Mouse (Mus musculus): ENCODE measurements around the gene Xirp1. TPM values are rescaled to one million over a fixed set of nuclear protein-coding genes. Genes with fewer than 3 reads are reported as not detected.
"Not testable (repeated sequence)": the region's sequence is repeated elsewhere in the genome, so short reads cannot be mapped to it uniquely, and the experiment has no call there.

Xirp1 gene
- polyA plus RNA-seq, 1 experiment from 2014 or later: 0.17 TPM

GRCm38 (mm10) chr9:120020285-120020890 is 3.0 kb downstream of the Xirp1 start:
- no peak for ATAC-seq (ENCODE audit: insufficient read depth)
- Histone ChIP-seq H3K9ac (no peak overlapping the region), H3K4me1 (replicated peaks) (no peaks in the 10 kb centered on the region; the same call in 1 of the 2 replicates), H3K27ac (replicated peaks) (no peak overlapping the region), H3K27me3 (no peaks in the 10 kb centered on the region; the same call in 1 of the 2 replicates), H3K4me3 (replicated peaks) (no peak overlapping the region), H3K9me3 (replicated peaks) (no peaks in the 10 kb centered on the region), H3K36me3 (replicated peaks) (no peaks in the 10 kb centered on the region), H3K4me2 (no peak overlapping the region)
- 29% methylated on average over 7 of the region's 7 CpGs for WGBS (ENCODE audit: insufficient replicate concordance)

GRCm38 (mm10) chr9:120016956-120017355 is 6.4 kb downstream of the Xirp1 start:
- Histone ChIP-seq H3K9me3 (replicated peaks) (no peaks in the 10 kb centered on the region), H3K27ac (replicated peaks) (no peak overlapping the region), H3K36me3 (replicated peaks) (no peaks in the 10 kb centered on the region), H3K4me2 (no peak overlapping the region), H3K4me1 (replicated peaks) (peaks cover 10% of the 10 kb centered on the region), H3K27me3 (no peaks in the 10 kb centered on the region; the same call in none of the 2 replicates), H3K9ac (no peak overlapping the region), H3K4me3 (replicated peaks) (no peak overlapping the region)
- no peak for ATAC-seq (ENCODE audit: insufficient read depth)
- 68% methylated on average over 10 of the region's 10 CpGs for WGBS (ENCODE audit: insufficient replicate concordance)

- H3K27me3 ChIP-seq: peaks cover 9% of the 10 kb centered on the region
- H3K4me2 ChIP-seq: no peak overlapping the region
- no peak overlapping the region for H3K27ac ChIP-seq (replicated peaks)
- no peaks in the 10 kb centered on the region for H3K9me3 ChIP-seq (replicated peaks)
- H3K4me3 ChIP-seq (replicated peaks): no peak overlapping the region
- H3K4me1 ChIP-seq (replicated peaks): peaks cover 23% of the 10 kb centered on the region
- ATAC-seq (ENCODE audit: insufficient read depth): no peak
- H3K9ac ChIP-seq: no peak overlapping the region
- WGBS (ENCODE audit: insufficient replicate concordance): 58% methylated on average over 6 of the region's 6 CpGs
- H3K36me3 ChIP-seq (replicated peaks): no peaks in the 10 kb centered on the region
Observed at GRCm38 (mm10) chr9:120014828-120015227, 8.6 kb downstream of the Xirp1 start.

- H3K4me1 ChIP-seq (replicated peaks): peaks cover 23% of the 10 kb centered on the region
- H3K27ac ChIP-seq (replicated peaks): no peak overlapping the region
- H3K4me2 ChIP-seq: no peak overlapping the region
- no peak overlapping the region for H3K4me3 ChIP-seq (replicated peaks)
- 60% methylated on average over 11 of the region's 11 CpGs for WGBS (ENCODE audit: insufficient replicate concordance)
- peaks cover 13% of the 10 kb centered on the region for H3K27me3 ChIP-seq
- H3K36me3 ChIP-seq (replicated peaks): no peaks in the 10 kb centered on the region
- H3K9me3 ChIP-seq (replicated peaks): no peaks in the 10 kb centered on the region
- no peak for ATAC-seq (ENCODE audit: insufficient read depth)
- no peak overlapping the region for H3K9ac ChIP-seq
Observed at GRCm38 (mm10) chr9:120013251-120013820, 10.1 kb downstream of the Xirp1 start.

- Histone ChIP-seq H3K4me1 (replicated peaks) (peaks cover 23% of the 10 kb centered on the region), H3K27ac (replicated peaks) (no peak overlapping the region), H3K9me3 (replicated peaks) (no peaks in the 10 kb centered on the region), H3K4me2 (no peak overlapping the region), H3K4me3 (replicated peaks) (no peak overlapping the region), H3K36me3 (replicated peaks) (no peaks in the 10 kb centered on the region), H3K27me3 (peaks cover 13% of the 10 kb centered on the region), H3K9ac (no peak overlapping the region)
- WGBS (ENCODE audit: insufficient replicate concordance): 59% methylated on average over 5 of the region's 5 CpGs
- ATAC-seq (ENCODE audit: insufficient read depth): no peak
Observed at GRCm38 (mm10) chr9:120012781-120013180, 10.6 kb downstream of the Xirp1 start.

GRCm38 (mm10) chr9:120012161-120012560 is 11.2 kb downstream of the Xirp1 start:
- H3K27ac ChIP-seq (replicated peaks); H3K9ac ChIP-seq; ATAC-seq (ENCODE audit: insufficient read depth); H3K36me3 ChIP-seq (replicated peaks); H3K9me3 ChIP-seq (replicated peaks); H3K4me2 ChIP-seq; H3K4me3 ChIP-seq (replicated peaks): not testable (repeated sequence)
- WGBS (ENCODE audit: insufficient replicate concordance): 74% methylated on average over 6 of the region's 6 CpGs
- Histone ChIP-seq H3K27me3 (peaks cover 13% of the 10 kb centered on the region), H3K4me1 (replicated peaks) (peaks cover 23% of the 10 kb centered on the region)

GRCm38 (mm10) chr9:120011533-120011932 is 11.9 kb downstream of the Xirp1 start:
- peaks cover 13% of the 10 kb centered on the region for H3K27me3 ChIP-seq
- ATAC-seq (ENCODE audit: insufficient read depth): peak; percentile 26; the same call in 1 of the 2 replicates
- no peaks in the 10 kb centered on the region for H3K9me3 ChIP-seq (replicated peaks)
- peaks cover 23% of the 10 kb centered on the region for H3K4me1 ChIP-seq (replicated peaks)
- no peaks in the 10 kb centered on the region for H3K36me3 ChIP-seq (replicated peaks)
- 2% methylated on average over 10 of the region's 10 CpGs for WGBS (ENCODE audit: insufficient replicate concordance)
- peak overlapping the region; percentile 72 for H3K4me2 ChIP-seq
- peak overlapping the region; percentile 40 for H3K4me3 ChIP-seq (replicated peaks)
- H3K9ac ChIP-seq: no peak overlapping the region
- H3K27ac ChIP-seq (replicated peaks): no peak overlapping the region

- Histone ChIP-seq H3K27me3 (peaks cover 13% of the 10 kb centered on the region), H3K9me3 (replicated peaks) (no peaks in the 10 kb centered on the region), H3K9ac (0 out of 2 replicates have a peak overlapping the region, but pooled peaks have one; percentile 20), H3K4me1 (replicated peaks) (peaks cover 23% of the 10 kb centered on the region), H3K4me2 (peak overlapping the region; percentile 72), H3K27ac (replicated peaks) (peak overlapping the region; percentile 29; the same call in 1 of the 2 replicates), H3K4me3 (replicated peaks) (peak overlapping the region; percentile 40), H3K36me3 (replicated peaks) (no peaks in the 10 kb centered on the region)
- WGBS (ENCODE audit: insufficient replicate concordance): 3% methylated on average over 57 of the region's 60 CpGs
- peak; percentile 84 for ATAC-seq (ENCODE audit: insufficient read depth)
Observed at GRCm38 (mm10) chr9:120010781-120011511, 12.5 kb downstream of the Xirp1 start.

GRCm38 (mm10) chr9:120009871-120010270 is 13.5 kb downstream of the Xirp1 start:
- Histone ChIP-seq H3K36me3 (replicated peaks) (no peaks in the 10 kb centered on the region), H3K27me3 (peaks cover 13% of the 10 kb centered on the region), H3K9me3 (replicated peaks) (no peaks in the 10 kb centered on the region), H3K4me3 (replicated peaks) (no peak overlapping the region), H3K4me2 (no peak overlapping the region), H3K27ac (replicated peaks) (no peak overlapping the region), H3K4me1 (replicated peaks) (peaks cover 23% of the 10 kb centered on the region), H3K9ac (no peak overlapping the region)
- WGBS (ENCODE audit: insufficient replicate concordance): 70% methylated on average over 3 of the region's 3 CpGs
- ATAC-seq (ENCODE audit: insufficient read depth): no peak

GRCm38 (mm10) chr9:120009226-120009841 is 14.1 kb downstream of the Xirp1 start:
- WGBS (ENCODE audit: insufficient replicate concordance): 60% methylated on average over 7 of the region's 7 CpGs
- Histone ChIP-seq H3K27me3 (peaks cover 13% of the 10 kb centered on the region), H3K4me3 (replicated peaks) (no peak overlapping the region), H3K9ac (no peak overlapping the region), H3K4me1 (replicated peaks) (peaks cover 23% of the 10 kb centered on the region), H3K4me2 (no peak overlapping the region), H3K27ac (replicated peaks) (no peak overlapping the region), H3K36me3 (replicated peaks) (no peaks in the 10 kb centered on the region), H3K9me3 (replicated peaks) (no peaks in the 10 kb centered on the region)
- no peak for ATAC-seq (ENCODE audit: insufficient read depth)

GRCm38 (mm10) chr9:120007833-120008232 is 15.6 kb downstream of the Xirp1 start:
- Histone ChIP-seq H3K27me3 (peaks cover 13% of the 10 kb centered on the region), H3K4me2 (no peak overlapping the region), H3K4me3 (replicated peaks) (no peak overlapping the region), H3K9me3 (replicated peaks) (no peaks in the 10 kb centered on the region), H3K9ac (no peak overlapping the region), H3K36me3 (replicated peaks) (no peaks in the 10 kb centered on the region), H3K27ac (replicated peaks) (no peak overlapping the region), H3K4me1 (replicated peaks) (peaks cover 17% of the 10 kb centered on the region)
- 72% methylated on average over 1 of the region's 1 CpGs for WGBS (ENCODE audit: insufficient replicate concordance)
- ATAC-seq (ENCODE audit: insufficient read depth): no peak
